In genomic region chr17:28258325-28258724, GRCm38 (mm10) we compare ENCODE assay signal across 28 mouse cellular contexts. TPM values are rescaled to one million over a fixed set of nuclear protein-coding genes. Genes with fewer than 3 reads are reported as not detected.
A peak's percentile ranks its signal among the peaks of the same experiment; 100 is the strongest.
DNase-seq lines count a peak whose midpoint lies in the region; ATAC-seq and TF ChIP-seq lines count a peak whose summit lies in the region.
"Had no signal": no experiment of that assay in that cellular context is flagged by ENCODE, and none has a peak within 500 bp of the region (broad histone marks: within the 10 kb centered on the region; RNA-seq: fewer than 3 reads in every experiment).

No protein-coding gene starts in this region.

- no peak for TF ChIP-seq POLR2A in heart, adult 2 months (IDR thresholded peaks at IDR 0.05; ENCODE audit: insufficient read depth, low read depth, low read length)

- peak overlapping the region; percentile 83; the same call in 1 of the 2 replicates for H3K27ac ChIP-seq in heart, adult 2 months
- no peak overlapping the region for H3K27ac ChIP-seq in left cerebral cortex, adult 2 months

- H3K27me3 ChIP-seq in heart, adult 2 months (ENCODE audit: control insufficient read depth, insufficient read depth, low read length): no peaks in the 10 kb centered on the region
- H3K27me3 ChIP-seq in megakaryocyte, embryonic 14.5 days (replicated peaks): no peaks in the 10 kb centered on the region
- H3K27me3 ChIP-seq: embryonic facial prominence, embryonic 15.5 days; forebrain, embryonic 12.5 days; heart, embryonic 15.5 days; hindbrain, embryonic 13.5 days; neural tube, embryonic 15.5 days; Patski had no signal

- no peak for TF ChIP-seq CTCF in heart, adult 2 months (IDR thresholded peaks at IDR 0.05)
- no peak for TF ChIP-seq CTCF in left cerebral cortex, adult 2 months (IDR thresholded peaks at IDR 0.05)

- H3K9ac ChIP-seq in heart, adult 2 months (ENCODE audit: low read depth, low read length): no peak overlapping the region
- H3K9ac ChIP-seq: embryonic facial prominence, embryonic 15.5 days; forebrain, embryonic 12.5 days; heart, embryonic 15.5 days; hindbrain, embryonic 13.5 days; neural tube, embryonic 15.5 days had no signal

- no peak for TF ChIP-seq EP300 in heart, adult 2 months (IDR thresholded peaks at IDR 0.05; ENCODE audit: insufficient read depth, low read depth, low read length)

- peaks cover 24% of the 10 kb centered on the region for H3K4me1 ChIP-seq in heart, adult 2 months (ENCODE audit: control insufficient read depth, insufficient read depth, low read length)
- peaks cover 96% of the 10 kb centered on the region for H3K4me1 ChIP-seq in megakaryocyte, embryonic 14.5 days

- 71% methylated on average over 9 of the region's 9 CpGs for WGBS in heart, adult 2 months

- no peak overlapping the region for H3K4me3 ChIP-seq in heart, adult 2 months
- H3K4me3 ChIP-seq in megakaryocyte, embryonic 14.5 days (replicated peaks): peak overlapping the region; percentile 50
- no peak overlapping the region for H3K4me3 ChIP-seq in left cerebral cortex, adult 2 months
- H3K4me3 ChIP-seq: embryonic facial prominence, embryonic 15.5 days; forebrain, embryonic 12.5 days; heart, embryonic 15.5 days; hindbrain, embryonic 13.5 days; neural tube, embryonic 15.5 days had no signal

- no peak for ATAC-seq in megakaryocyte, adult 5-6 weeks (ENCODE audit: poor library complexity, severe bottlenecking)
- ATAC-seq: intestine, postnatal 0 days; Patski had no signal

- peak; percentile 71 to 86 for DNase-seq in adrenal gland, adult (ENCODE audit: inconsistent age in 2 of 2, low spot score in 1 of 2)
- DNase-seq in adrenal gland, adult 8-10 months: no peak
- DNase-seq in heart, adult 2 months: no peak
- no peak for DNase-seq in heart, adult 9 months (ENCODE audit: low spot score in 2 of 2)
- no peak for DNase-seq in left cerebral cortex, adult 2 months (ENCODE audit: extremely low spot score in 1 of 2, low spot score in 2 of 2)
- no peak for DNase-seq in thymus, postnatal 25 days
- DNase-seq: cerebellum, adult 18-20 months; cerebellum, postnatal 10 days; gastrocnemius, postnatal 25 days; heart, adult 11 months; heart, postnatal 36 days; kidney, adult 9 months; kidney, postnatal 10 days; layer of hippocampus, postnatal 36 days; lung, postnatal 36 days; midbrain, embryonic 14.5 days; right cerebral cortex, postnatal 4 days; thymus, adult 18-20 months; thymus, postnatal 36 days had no signal

- no peaks in the 10 kb centered on the region for H3K36me3 ChIP-seq in heart, adult 2 months (ENCODE audit: control insufficient read depth, insufficient read depth, low read length)
- H3K36me3 ChIP-seq in megakaryocyte, embryonic 14.5 days (replicated peaks; ENCODE audit: low read length): peaks cover 68% of the 10 kb centered on the region
- H3K36me3 ChIP-seq: forebrain, embryonic 12.5 days; heart, embryonic 15.5 days; hindbrain, embryonic 13.5 days; neural tube, embryonic 15.5 days had no signal

- intact Hi-C loops in heart, adult 2 months (cut with DNase I): no loop called here
- intact Hi-C loops in left cerebral cortex, adult 2 months (cut with DNase I): no loop called here

- peaks cover 10% of the 10 kb centered on the region for H3K9me3 ChIP-seq in megakaryocyte, embryonic 14.5 days
- H3K9me3 ChIP-seq: embryonic facial prominence, embryonic 15.5 days; forebrain, embryonic 12.5 days; heart, embryonic 15.5 days; hindbrain, embryonic 13.5 days; neural tube, embryonic 15.5 days had no signal

- no peaks in the 10 kb centered on the region; the same call in 1 of the 2 replicates for H3K79me2 ChIP-seq in heart, adult 2 months (replicated peaks; ENCODE audit: control insufficient read depth, insufficient read depth, low read length)

RNA-seq across cellular contexts. Expression of gene Ppard, which starts 25.8 kb away (rescaled TPM):
- total RNA-seq in adrenal gland, adult 8-10 months (2022): 10 to 100 TPM; 38.8 to 50.6 (median 45.4) TPM
- total RNA-seq in heart, adult 2 months (2021): 10 to 100 TPM; 31.5 to 35.9 TPM
- 31.2 and 33.0 TPM in 2 replicates for polyA plus RNA-seq in heart, adult 2 months (2012; rRNA removed)
- polyA plus RNA-seq in megakaryocyte, embryonic 14.5 days (2012; ENCODE audit: insufficient read depth, low replicate concordance): 132 and 226 TPM in 2 replicates
- 19.5 and 19.6 TPM in 2 replicates for total RNA-seq in megakaryocyte, adult 5-6 weeks (2015)
- 4.4 and 8.2 TPM in 2 replicates for total RNA-seq in megakaryocyte, adult 5-6 weeks (2017)
- 10 to 100 TPM; 28.8 to 29.2 TPM for total RNA-seq in left cerebral cortex, adult 2 months (2021)

RNA-seq across cellular contexts. Expression of gene Def6, which starts 50.7 kb away (rescaled TPM):
- 1 to 10 TPM; 2.6 to 3.4 (median 3.2) TPM for total RNA-seq in adrenal gland, adult 8-10 months (2022)
- 1 to 10 TPM; 2.9 to 4.5 TPM for total RNA-seq in heart, adult 2 months (2021)
- 3.4 and 4.0 TPM in 2 replicates for polyA plus RNA-seq in heart, adult 2 months (2012; rRNA removed)
- 90.3 and 202 TPM in 2 replicates for polyA plus RNA-seq in megakaryocyte, embryonic 14.5 days (2012; ENCODE audit: insufficient read depth, low replicate concordance)
- 35.4 and 40.7 TPM in 2 replicates for total RNA-seq in megakaryocyte, adult 5-6 weeks (2015)
- total RNA-seq in megakaryocyte, adult 5-6 weeks (2017): 91.5 and 92.6 TPM in 2 replicates
- 1 to 10 TPM; 2.1 to 3.1 TPM for total RNA-seq in left cerebral cortex, adult 2 months (2021)

RNA-seq across cellular contexts. Expression of gene Fance, which starts 55.0 kb away (rescaled TPM):
- 10 to 100 TPM; 24.9 to 45.2 (median 36.2) TPM for total RNA-seq in adrenal gland, adult 8-10 months (2022)
- total RNA-seq in heart, adult 2 months (2021): 10 to 100 TPM; 11.2 to 12.0 TPM
- 7.4 and 11.8 TPM in 2 replicates for polyA plus RNA-seq in heart, adult 2 months (2012; rRNA removed)
- 33.1 and 40.3 TPM in 2 replicates for polyA plus RNA-seq in megakaryocyte, embryonic 14.5 days (2012; ENCODE audit: insufficient read depth, low replicate concordance)
- 11.5 and 11.9 TPM in 2 replicates for total RNA-seq in megakaryocyte, adult 5-6 weeks (2015)
- total RNA-seq in megakaryocyte, adult 5-6 weeks (2017): 7.5 and 14.3 TPM in 2 replicates
- total RNA-seq in left cerebral cortex, adult 2 months (2021): 10 to 100 TPM; 21.5 to 26.1 TPM

Comparison
In these comparisons a context has a peak if more than half of its experiments do, and no peak if none do; other contexts are left out.
1. DNase-seq: peak in adrenal gland, adult (2 of 2); none in adrenal gland, adult 8-10 months (single experiment), heart, adult 2 months (0 of 2), heart, adult 9 months (0 of 2), left cerebral cortex, adult 2 months (0 of 2) and thymus, postnatal 25 days (single experiment).
2. RNA of gene Def6, which starts 50.7 kb away (total RNA-seq): 35.4 to 92.6 TPM in megakaryocyte, adult 5-6 weeks; 2.9 to 4.5 TPM in heart, adult 2 months, 2.6 to 3.4 TPM in adrenal gland, adult 8-10 months and 2.1 to 3.1 TPM in left cerebral cortex, adult 2 months; every median in the first group is over 4 times any median in the second.